Mouse (Mus musculus) kidney, adult 2 months (tissue): ENCODE measurements around the gene Matk.

Source experiments
- CTCF ChIP-seq: fragments of 200-500 bp; conservative IDR thresholded peaks from 2 replicates; pipeline ENCODE4 v1.5.1; 2011; ENCODE audit warnings: low read depth, mild to moderate bottlenecking, control low read depth, low read length, moderate library complexity, mixed read lengths; ENCODE audit not compliant: insufficient read depth, insufficient read length
- POLR2A ChIP-seq: fragments of 200-500 bp; IDR thresholded peaks from one replicate; pipeline ENCODE4 v1.6.1; 2011; ENCODE audit warnings: low read depth, low read length, control low read depth

DNA sequence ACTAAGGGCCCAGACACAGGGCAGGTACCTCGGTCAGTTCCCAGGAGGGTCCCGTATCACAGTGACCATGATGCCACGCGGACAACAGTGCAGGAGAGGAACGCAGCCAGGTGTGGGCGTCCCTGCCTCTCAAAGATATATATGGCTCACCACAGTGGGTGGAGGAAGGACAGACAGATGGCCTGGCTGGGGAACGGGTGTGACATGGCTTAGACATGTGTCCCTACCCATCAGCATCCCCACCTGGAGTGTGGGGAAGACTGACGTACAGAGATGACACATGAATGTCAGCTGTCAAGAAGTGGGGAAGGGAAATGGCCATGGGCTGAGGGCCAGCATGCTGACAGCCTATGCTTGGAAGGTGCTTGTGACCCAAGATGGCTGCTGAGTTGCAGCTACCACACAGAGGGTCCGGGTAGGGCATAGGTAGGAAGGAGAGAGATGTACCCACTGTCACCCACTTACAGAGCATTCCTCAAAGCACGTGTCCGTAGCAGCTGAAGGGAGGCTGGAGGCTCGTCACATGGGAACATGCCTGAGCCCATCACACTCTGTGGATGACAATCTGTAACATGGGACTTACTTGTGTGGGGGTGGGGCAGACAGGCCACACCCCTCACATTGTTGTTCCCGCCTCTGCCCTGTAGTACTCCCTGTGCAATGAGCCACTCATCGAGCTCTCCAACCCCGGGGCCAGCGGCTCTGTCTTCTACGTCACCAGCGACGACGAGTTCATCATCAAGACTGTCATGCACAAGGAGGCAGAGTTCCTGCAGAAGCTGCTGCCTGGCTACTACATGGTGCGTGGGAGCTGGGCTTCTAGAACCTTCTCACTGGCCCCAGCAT, 54.3 kb downstream of the Matk start:
- TF ChIP-seq CTCF (no peak), POLR2A (no peak)
